Mouse (Mus musculus): Measurements from ENCODE around the gene Usp19.
A peak's percentile ranks its signal among the peaks of the same experiment; 100 is the strongest.

Usp19 gene

DNA sequence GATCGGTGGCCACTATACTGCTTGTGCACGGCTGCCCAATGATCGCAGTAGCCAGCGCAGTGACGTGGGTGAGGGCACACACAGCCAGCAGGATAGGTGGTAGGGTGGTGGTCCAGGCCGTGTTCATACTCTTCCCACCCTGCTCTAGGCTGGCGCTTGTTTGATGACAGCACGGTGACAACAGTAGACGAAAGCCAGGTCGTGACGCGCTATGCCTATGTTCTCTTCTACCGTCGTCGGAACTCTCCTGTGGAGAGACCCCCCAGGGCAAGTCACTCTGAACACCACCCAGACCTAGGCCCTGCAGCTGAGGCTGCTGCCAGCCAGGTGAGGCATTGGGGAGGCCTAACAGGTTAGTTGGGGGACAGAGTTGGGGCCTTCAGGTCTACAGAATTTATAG is 9.5 kb downstream of the Usp19 start:
- DNase-seq: no peak

DNA sequence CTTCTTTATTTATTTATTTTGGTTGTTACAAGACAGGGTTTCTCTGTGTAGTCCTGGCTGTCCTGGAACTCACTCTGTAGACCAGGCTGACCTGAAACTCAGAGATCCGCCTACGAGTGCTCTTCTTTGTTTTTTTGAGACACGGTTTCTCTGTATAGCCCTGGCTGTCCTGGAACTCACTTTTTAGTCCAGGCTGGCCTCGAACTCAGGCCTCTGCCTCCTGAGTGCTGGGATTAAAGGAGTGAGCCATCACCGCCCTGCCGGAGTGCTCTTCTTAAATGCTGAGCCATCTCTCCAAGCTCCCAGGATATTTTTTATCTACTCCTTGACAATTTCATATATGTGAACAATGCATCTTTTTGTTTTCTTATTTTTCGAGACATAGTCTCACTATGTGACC is 16.5 kb downstream of the Usp19 start:
- DNase-seq: peak in 1 of 2 experiments; percentile 5

DNA sequence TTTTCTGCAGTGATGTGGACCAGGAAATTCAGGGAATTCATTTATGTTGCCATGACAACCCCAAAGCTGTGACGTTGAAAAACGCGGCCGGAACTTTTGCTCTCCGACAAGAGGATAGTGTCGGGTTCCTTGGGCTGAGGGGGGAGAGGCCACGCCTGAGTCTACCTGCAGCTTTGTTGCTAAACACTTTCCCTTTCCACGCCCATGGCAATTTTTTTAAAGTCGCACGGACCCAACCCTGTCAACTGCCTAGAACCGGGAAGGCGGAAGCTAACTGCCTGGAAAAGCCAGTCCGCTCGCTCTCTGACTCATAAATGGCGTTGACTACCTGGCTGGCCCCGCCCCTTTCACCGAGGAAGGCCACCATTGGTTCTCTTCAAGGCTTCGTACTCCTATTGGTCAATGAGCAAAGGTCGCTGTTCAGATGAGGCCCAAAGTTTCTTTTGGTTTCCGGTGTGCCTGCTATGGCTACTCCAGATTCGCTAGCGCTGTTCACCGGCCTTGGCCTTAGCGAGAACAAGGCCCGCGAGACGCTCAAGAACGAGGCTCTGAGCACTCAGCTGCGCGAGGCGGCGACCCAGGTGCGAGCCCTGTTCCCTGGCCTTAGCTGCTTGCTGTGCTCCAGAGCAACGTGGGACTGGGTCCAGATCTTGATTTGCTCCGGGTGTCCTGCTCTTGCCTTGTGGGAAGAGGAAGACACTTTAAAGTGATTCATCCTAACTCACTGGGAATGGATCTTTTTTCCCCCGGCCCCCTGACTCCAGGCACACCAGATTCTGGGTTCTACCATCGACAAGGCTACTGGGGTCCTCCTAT is 17.4 kb downstream of the Usp19 start, which contains the start of gene Qars:
Gene Qars (plus strand): TSS at position 88 of the 816 bp plus-strand sequence.
- peak; percentile 91 to 94 for DNase-seq

DNA sequence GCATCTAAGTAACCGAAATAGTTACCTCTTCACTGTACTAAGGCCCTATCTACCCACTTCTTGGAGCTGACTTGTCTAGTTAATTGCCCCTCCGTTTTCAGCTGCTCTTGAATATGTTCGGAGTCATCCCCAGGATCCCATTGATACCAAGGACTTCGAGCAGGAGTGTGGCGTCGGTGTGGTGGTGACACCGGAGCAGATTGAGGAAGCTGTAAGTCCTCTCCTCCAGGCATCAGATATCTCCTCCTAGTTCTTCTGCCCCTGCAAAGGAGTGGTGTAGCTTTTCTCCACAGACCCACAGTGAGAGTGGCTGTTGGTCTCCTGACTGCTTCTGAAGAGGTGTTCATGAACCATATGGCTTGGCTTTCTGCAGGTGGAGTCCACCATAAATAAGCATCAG is 18.4 kb downstream of the Usp19 start:
- no peak for DNase-seq

DNA sequence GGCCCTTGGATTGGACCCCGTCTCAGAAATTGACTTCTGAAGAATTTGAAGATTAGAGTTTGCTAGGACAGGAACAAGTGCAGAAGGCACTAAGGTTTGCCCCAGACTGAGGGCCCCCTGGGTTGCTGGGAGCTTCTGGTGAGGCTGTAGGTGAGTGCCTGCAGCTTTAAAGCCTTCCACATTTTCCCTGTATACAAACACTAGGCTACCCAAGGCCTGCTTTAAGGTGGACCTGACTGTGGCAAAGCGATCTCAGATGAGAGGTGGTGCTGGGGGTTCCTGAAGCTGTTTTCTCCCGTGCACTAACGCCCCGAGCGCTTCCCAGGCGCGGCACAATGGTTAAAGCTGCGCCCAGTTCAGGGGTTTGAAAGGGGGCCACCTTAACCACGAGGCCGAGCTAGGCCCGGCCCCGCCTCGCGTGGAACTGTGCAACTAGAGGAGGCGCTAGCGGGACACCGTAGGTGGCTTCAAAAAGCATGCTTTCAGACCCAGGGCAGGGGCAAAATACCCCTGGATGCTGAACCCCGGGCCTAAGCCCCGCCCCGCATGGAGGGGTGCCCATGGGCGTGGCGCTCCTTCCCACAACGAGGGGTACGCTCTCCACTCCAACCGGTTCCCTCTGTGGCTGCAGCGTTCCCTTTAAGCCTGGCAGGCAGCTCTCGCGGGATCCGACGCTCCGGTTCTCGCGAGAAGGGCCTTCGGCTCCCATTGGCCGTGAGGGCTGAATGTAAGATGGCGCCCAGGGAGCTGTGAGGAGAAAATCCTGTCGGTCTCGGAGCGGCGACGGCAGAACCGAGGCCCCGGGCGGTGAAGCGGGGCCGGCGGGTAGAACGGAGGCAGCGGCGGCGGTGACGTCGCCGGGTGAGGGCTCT is 26.2 kb downstream of the Usp19 start, which contains the start of gene Qrich1:
Gene Qrich1 (plus strand): TSS at position 427 of the 872 bp plus-strand sequence.
- peak; percentile 96 to 98 for DNase-seq

DNA sequence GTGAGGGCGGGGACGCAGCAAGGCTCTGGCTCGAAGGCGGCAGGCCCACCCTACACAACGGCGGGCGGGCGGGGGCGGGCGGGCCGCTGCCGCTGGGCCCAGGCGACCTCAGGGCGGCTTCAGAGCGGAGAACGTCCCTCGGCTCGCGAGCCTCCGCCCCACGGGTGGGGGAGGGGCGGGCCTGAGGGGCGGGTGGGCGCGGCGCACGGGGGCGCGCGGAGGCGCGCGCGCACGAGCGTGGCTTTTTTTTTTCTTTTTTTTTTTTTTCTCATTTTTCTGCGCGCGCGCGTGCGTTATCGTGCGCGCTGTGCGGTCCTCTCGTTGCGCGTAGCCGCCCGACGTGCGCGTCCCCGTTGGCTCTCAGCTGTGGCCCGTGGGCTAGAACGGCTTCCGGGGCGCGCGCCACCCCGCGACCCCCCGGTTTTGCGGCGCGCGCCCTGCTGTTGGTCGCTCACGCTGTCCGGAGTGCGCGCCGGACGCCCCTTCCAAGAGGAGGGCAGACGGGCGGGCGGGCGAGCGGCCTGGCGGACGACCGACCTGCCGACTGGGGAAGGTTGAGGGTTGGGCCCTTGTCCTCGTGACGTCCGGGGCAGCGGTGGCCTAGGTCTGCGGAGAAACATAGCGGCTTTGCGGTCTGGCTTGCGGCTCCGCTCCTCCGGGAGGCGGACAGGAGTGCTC is 27.0 kb downstream of the Usp19 start:
- DNase-seq: peak; percentile 85 to 90

DNA sequence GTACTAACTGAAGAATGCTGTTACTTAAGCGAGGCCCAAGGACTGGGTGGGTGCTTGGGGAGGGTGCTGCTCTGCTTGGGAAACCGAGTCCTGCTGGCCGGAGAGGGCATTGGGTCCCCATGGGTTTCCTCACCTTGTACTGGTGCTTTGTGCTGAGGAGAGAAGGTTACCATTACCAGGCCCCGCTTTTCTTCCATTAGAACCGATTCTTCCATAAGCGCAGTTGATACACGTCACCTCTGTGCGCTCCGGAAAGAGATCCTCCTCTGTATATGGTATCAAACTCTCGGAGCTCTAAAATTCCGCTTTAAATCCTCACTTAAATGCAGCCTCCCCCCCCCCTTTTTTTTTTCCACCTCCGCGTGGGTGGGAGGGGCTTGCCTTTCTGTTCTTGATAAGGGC is 27.5 kb downstream of the Usp19 start:
- DNase-seq: no peak

DNA sequence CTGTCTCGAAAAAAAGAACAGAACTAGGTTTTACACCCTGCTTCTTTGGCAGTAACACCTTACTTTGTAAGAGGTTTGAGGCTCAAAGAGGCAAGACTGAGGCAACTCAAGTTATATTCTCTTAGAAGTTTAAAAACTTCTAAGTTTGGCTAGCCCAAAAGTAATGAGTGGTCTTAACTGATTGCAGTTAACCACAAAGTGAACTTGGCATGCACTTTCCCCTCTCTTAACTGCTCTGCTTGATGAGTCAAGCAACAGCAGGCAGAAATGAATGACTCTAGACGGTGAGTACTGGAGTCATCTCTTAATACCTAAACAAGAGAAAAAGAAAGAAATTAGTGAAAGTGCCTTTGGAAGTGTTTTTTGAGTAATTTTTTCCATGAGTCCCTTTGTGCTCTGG is 31.2 kb downstream of the Usp19 start:
- no peak for DNase-seq

DNA sequence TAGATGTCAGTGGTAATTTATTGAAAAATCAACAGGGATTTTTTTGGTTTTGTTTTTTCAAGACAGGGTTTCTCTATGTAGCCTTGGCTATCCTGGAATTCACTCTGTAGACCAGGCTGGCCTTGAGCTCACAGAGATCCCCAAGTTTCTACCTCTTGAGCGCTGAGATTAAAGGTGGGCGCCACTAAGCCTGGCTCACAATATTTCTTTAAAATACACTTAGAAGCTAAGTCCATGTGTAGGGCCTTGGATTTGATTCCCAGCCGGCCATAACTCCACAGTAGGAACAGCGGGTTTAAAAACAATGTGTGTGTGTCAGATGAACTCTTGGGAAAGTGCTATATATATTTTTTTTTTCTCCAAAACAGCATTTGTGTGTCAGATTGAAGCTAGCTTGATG is 32.9 kb downstream of the Usp19 start:
- no peak for DNase-seq

DNA sequence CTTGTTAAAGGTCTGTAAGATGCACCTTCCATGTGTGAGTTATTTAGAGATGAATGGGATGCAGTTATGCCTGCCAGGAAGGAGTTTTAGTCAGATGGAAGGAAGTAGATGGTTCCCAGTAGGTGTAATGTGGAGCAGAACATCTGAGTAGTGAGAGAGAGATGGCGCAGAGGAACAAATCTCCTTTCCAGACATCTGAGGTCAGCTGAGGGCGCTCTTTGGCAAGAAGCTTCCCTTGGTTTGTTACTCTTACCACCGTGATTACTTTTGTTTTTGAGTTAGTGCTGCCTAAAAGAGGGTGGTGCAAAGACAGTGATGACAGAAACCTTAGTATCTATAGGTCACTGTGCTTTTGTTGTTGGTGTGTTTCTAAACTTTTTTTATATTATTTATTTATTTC is 35.0 kb downstream of the Usp19 start:
- no peak for DNase-seq

DNA sequence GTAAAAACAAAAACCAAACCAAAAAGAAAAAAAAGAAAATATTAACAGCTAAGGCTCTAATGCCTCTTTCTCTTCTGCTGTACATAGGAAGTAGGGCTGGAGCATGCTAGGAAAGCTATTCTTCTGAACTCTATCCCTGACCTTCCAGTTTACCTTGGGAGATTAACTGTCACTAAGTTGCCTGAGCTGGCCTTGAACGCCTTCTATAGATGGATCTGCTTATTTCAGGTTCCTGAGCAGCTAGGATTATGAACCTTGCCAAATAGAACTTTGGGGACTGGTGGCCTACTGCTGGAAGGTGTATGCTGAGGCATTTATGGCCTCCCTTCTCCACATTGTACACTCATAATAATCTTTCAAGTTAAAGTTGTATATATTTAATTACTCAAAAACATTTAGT is 40.6 kb downstream of the Usp19 start:
- no peak for DNase-seq

DNA sequence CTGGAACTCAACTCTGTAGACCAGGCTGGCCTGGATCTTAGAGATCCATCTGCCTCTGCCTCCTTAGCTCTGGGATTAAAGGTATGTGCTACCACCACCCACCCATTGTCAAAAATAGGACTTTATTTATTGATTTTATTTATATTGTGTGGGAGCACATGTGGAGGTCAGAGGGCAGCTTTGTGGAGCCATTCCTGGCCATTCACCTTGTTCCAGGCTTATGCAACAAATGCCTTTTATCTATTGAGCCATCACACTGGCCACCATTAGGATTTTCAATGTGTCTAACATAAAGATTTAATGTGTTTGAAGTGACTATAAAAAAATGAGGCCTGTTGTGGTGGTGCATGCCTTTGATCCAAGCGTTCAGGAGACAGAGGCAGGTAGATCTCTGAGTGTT is 41.1 kb downstream of the Usp19 start:
- no peak for DNase-seq

DNA sequence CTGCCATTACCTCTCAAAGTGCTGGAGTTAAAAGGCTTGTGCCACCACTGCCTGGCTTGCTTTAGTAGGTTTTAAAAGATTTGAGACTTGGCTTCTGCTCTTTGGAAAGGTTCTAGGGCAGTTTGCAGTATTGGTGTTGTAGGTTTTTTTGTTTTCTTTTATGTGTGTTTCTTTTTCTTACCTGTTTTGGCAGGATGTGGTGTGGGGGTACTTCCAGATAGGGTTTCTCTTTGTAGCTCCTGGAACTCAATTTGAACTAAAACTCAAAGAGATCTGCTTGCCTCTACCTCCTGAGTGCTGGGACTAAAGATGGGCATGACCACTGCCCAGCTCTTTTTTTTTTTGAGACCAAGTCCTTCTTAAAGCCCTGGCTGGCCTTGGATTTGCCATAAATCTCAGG is 50.4 kb downstream of the Usp19 start:
- no peak for DNase-seq

DNA sequence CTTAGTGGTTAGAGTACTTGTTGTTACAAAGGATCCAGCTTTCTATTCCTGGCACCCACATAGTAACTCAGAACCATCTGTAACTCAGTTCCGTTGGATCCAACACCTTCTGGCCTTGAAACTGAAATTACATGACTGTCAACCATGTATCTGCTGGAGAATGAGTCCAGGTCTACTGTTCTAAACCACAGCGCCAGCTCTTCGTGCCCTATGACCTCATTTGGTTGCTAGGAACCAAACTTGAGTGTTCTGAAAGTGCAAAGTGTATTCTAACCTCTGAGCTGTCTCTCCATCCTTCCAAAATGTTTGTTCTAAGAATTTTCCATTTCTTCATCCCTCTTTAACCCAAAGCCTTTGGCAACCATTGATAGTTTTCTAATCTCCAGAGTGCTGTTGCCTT is 55.6 kb downstream of the Usp19 start:
- no peak for DNase-seq

DNA sequence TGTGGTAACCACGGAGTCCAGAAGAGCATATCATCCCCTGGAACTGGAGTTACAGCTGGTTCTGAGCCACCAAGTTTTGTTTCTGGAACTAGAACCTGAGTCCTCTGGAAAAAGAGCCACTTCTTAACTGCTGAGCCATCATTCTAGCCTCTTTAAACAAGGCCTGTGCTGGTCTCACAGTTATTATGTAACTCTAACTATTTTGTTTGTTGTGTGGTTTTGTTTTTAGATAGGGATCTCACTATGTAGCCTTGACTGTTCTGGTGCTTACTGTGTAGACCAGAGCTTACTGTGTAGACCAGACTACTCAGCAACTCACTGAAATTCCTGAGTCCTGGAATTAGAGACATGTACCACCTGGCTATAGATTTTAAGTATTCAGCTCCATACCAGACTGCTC is 56.5 kb downstream of the Usp19 start:
- DNase-seq: no peak

All from thymus, postnatal 36 days (tissue).